Mouse (Mus musculus) brain, embryonic 14.5 days (tissue): ENCODE results near the gene Morn2. TPM values are rescaled to one million over a fixed set of nuclear protein-coding genes. Genes with fewer than 3 reads are reported as not detected.

ENCODE experiments used
- DNase-seq: peaks from one replicate; pipeline ENCODE4 v3.0.0-alpha.2; 2011; ENCODE audit warnings: low read depth
- CTCF ChIP-seq: fragments of 200-500 bp; IDR thresholded peaks from 2 replicates; pipeline ENCODE4 v1.5.1; 2012; ENCODE audit warnings: inconsistent platforms, mild to moderate bottlenecking, moderate library complexity, borderline replicate concordance; ENCODE audit not compliant: insufficient read depth, insufficient read length; ENCODE audit errors: extremely low read depth
- POLR2A ChIP-seq: fragments of 200-500 bp; IDR thresholded peaks from 2 replicates; pipeline ENCODE4 v1.6.1; 2012; ENCODE audit warnings: mild to moderate bottlenecking, inconsistent platforms, borderline replicate concordance; ENCODE audit not compliant: poor library complexity, insufficient read depth, insufficient read length, severe bottlenecking; ENCODE audit errors: extremely low read depth
- polyA plus RNA-seq: library from polyadenylated mRNA; depleted of rRNA; stranded (reverse); fragments of >200 nt; gene quantifications from 2 replicates; pipeline ENCODE4 v1.2.3, GENCODE M21; 2012

The Morn2 gene
- polyA plus RNA-seq, 1 experiment = 25.6 TPM

DNA sequence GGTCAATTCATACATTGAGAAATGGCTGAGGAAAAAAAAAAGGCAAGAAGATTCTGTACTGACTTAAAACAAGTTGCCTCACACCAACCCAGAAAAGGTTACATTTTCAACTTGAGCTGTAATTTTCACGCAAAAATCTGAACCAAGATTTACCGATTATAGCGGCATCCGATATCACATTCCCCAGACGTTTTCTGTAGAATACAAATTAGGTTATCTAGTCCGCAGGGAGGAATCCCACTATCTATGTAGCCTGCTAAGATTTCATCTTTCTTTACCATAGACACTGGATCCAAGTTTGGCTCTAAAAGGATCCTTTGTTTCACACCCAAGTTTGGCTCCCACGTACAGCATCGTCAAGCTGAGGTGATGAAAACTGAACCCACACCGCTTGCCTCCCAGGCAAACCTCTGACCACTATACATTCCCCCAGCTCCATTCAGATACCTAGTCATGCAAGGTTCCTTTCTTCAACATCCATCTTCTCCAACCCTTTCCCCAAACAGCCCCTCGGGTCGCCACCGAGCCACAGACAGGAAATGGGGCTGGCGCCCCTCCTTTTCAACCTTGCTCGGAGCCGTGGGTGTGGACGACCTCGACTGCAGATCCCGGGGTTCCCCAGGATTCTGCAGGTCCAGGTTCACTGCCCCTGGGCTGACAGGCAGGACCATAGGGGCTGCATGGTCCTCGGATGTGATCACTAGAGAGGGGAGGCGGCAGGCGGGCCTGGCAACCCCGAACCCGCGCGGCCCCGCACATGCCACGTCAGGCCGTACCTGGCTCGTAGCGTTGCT is 526 bp upstream of the Morn2 start:
- no peak for DNase-seq
- TF ChIP-seq POLR2A (no peak), CTCF (no peak)

DNA sequence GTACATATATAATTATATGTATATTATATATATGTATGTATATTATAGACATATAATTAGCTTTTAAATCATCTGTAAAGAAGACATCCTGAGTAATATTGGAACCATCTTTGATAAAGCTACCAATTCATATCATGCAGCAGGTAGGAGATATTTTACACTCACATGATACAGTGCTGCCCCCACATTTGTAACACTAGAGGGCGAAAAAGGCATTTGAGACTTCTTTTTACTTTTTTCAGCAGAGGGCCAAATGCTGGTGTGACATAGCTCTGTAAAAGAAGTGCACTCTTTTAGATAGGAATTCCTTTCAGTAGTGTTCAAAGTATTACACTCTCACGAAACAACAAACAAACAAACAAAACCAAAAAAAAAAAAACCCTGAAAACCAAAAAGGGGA is 1.1 kb downstream of the Morn2 start:
- TF ChIP-seq POLR2A (no peak), CTCF (peak; percentile 51; the same call in 1 of the 2 replicates)
- DNase-seq = peak; percentile 82

DNA sequence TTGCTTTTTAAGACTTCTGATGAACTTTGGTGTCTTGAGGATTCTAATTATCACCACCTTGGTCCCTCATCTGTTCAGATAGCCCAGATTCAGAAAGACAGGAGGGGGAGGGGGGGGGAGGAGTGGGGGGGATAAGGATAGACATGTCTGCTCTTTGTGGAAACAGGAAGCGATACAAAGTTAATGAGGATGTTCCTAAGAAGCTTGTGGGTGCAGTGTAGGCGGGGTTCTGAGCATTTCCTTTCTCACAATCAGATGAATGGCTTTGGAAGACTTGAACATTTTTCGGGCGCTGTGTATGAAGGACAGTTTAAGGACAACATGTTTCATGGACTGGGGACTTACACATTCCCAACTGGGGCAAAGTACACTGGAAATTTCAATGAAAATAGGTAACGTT is 5.3 kb downstream of the Morn2 start:
- no peak for DNase-seq
- TF ChIP-seq POLR2A (no peak), CTCF (no peak)

DNA sequence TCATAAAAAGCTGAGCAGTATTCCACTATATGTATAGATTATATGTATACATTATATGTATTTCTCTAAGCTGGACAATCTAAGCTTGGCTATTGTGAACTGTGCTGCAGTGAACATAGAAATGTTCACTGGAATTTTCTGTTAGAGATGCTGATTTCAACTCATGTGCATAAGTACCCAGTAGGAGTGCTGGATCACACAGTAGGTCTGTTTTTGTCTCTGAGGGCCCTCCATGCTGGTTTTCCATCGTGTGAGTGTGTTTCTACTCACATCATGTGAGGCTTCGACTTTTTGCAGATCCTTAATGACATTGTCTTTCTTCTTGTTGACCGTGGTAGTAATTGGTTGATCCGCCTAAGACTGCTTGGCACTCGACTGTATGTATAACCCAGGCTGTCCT is 8.8 kb downstream of the Morn2 start:
- no peak for DNase-seq
- TF ChIP-seq CTCF (no peak), POLR2A (no peak)

DNA sequence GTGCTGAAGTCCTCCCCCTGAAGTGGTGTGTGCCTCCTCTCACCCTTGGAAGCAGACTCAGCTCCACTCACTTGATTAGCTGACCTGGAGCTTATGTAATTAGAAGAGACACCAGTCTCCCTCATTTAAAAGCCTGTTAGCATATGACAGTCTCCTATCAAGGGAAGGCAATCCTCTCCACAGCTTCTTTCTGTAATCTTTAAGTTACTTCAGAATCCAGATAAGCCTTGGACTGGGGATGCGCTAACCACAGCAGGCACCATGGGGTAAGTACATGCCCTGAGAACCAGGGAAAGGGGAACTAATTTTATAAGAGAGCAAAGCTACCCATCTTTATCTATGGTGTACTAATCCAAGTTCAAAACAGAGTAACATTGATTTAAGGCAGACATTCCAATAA is 17.2 kb downstream of the Morn2 start, which contains the start of gene Arhgef33:
TSS of gene Arhgef33 (plus strand) at position 157 of the 400 bp plus-strand sequence.
- no peak for DNase-seq
- no peak for TF ChIP-seq POLR2A

DNA sequence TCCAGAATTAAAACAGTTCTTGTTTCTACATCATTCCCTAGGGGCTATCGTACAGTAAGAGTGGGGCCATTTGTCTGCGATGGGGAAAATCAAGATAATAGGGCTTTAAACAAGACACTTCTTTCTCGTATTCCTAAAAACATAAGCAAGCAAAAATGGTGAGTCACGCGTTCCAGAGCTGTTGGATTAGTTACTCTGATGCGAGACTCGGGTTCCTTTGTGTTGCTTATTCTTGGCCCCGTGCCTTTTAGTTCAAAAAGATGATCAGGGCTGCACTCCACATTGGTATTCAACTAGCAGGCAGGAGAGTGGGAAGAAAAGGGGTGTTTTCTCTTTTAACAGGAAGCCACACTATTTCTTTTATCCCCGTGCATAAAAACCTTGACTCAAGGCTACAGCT is 21.8 kb downstream of the Morn2 start:
- DNase-seq = peak; percentile 61
- TF ChIP-seq CTCF = no peak
- TF ChIP-seq POLR2A = no peak

DNA sequence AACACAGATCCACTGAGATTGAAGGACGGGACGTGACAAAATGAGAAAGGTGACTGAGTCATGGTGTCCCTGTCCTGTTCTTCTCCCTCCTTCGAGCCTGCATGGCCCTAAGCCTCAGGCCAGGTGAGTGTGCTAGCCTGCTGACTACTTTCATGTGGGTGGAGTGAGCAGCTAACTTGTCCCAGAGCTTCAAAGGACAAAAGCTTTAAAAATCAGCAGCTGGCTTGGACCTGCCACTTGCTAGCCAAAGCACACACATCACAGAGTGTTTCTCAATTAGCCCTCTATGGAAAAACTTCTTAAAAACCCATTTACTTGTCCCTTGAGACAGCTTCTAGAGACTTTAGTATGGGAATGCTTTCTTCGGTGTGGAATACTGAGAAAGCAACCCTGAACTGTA is 22.4 kb downstream of the Morn2 start:
- TF ChIP-seq POLR2A (no peak), CTCF (no peak)
- no peak for DNase-seq

DNA sequence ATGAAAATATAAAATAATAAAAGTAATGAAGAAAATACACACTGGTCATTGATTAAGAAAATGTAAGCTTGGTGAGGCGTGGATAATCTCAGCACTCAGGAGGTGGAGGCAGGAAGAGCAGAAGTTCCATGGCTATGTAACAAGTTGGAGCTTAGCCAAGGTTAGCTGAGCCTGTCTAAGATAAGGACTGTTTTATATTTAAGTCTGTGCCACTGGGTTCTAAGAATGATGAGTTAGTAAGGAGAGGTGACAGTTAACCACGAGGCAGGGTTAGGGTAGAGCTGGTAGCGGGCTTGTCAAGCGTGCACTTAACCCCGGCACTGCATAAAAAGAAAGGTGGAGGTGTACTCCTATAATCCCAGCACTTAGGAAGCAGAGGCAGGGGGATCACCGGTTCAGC is 32.2 kb downstream of the Morn2 start:
- no peak for TF ChIP-seq POLR2A
- TF ChIP-seq CTCF = no peak
- no peak for DNase-seq

DNA sequence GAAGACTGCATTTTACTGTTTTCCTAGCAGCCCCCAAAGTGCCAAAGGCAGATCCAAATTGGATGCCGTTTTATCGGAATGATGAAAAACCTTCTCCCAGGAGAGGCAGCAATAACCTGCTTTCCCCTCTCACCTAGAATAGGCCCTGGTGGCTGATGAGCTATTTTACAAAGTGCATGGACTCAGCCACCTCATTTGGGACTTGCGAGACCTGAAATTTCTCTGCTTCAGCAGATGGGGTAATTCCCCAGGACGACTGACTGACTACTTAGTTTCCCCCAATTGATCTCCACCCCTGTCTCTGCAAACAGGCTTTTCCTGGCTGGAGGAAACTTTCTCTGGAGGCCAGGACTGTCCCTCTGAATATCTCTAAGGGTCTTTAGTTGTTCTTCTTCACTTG is 33.0 kb downstream of the Morn2 start:
- no peak for DNase-seq

DNA sequence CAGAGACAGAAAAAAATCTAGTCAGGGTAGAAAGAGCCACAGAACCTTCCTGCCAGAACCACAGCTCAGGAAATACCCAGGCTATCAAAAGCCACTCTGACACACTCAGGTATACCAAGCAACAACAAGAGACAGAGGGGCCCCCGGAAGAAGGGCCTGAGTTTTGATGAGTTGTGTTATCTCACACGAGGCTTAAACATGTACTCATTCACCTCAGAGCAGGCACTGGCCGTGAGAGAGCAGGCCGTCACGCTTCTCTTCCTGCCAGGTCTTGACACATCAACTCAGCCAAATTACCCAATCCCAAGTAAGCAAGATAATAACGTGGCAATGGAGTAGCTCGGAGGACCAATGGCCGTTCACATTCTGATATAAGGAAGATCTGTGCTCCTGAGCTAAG is 33.7 kb downstream of the Morn2 start:
- no peak for DNase-seq
- TF ChIP-seq CTCF (no peak), POLR2A (no peak)

More for the DNA sequence above, 33.0 kb downstream of the Morn2 start:
- TF ChIP-seq CTCF (no peak), POLR2A (no peak)

DNA sequence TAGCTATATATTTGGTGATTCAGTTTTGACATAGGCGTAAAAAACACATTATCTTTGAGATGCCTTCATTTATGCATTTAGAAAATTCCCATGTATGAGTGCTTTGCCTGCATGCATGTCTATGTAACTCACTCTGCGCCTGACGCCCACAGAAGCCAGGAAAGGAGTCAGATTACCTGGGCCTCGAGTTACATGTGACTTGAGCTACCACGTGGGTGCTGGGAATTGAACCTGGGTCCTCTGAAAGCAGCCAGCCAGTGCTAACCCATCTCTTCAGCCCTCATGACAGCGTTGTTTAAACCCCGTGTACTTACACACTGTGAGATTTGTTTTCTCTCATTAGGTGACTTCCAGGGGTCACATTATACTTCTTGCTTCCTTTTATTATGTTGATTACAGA is 34.5 kb downstream of the Morn2 start:
- DNase-seq = no peak
- no peak for TF ChIP-seq POLR2A
- TF ChIP-seq CTCF = no peak

DNA sequence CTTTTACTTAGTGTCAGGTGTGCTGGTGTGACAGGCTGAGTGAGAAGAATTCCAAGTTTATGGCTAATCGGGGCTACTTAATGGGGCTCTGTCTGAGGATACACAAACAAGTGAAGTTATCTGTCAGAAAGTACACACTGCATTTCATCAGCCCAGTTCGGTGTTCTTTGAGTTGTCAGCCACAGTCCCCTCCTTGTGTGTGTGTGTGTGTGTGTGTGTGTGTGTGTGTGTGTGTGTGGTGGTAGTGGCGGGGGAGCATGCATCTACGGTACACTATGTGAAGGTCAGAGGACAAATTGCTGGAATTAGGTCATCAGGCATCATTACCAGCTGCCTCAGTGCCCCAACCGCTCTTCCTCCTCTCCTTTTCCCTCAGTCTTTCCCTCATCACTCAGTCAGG is 35.5 kb downstream of the Morn2 start:
- no peak for TF ChIP-seq POLR2A
- TF ChIP-seq CTCF = no peak
- no peak for DNase-seq

DNA sequence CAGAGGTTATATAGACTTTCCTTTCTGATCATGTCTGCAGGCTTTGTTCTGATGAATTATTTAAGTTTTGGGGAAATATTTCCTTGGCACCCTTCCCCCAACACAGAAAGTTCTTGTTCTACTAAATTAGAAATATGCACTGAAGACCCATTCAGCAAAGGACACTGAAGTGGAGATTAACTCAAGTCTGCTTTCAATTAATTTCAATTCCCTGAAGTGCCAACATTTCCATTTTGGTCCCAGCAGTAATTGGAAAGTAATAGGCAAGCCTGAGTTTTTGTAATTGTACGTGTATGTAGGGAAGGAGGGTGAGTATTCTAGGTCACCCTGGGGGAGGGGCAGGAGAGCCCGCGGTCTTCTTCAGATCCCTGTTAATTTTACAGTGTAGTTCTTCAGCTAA is 36.4 kb downstream of the Morn2 start:
- TF ChIP-seq POLR2A (no peak), CTCF (no peak)
- peak; percentile 32 for DNase-seq

DNA sequence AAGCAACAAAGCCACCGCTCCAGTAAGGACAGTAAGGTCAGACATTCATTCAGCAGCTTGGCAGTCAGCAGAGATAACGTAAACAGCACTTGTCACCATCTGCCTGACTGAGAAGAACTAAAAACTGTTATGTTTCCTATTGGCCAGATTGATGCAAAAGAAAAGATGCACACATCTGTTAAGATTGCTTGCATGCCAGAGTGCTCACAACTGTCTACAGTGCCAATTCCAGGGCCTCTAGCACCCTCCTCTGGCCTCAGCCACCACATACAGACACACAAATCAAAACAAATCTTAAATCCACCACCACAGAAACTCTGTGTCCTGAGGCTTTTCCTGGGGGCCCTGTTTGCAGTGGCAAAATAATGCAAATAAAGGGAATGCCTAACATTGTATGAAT is 42.4 kb downstream of the Morn2 start:
- TF ChIP-seq CTCF = peak; percentile 37; the same call in 1 of the 2 replicates
- no peak for TF ChIP-seq POLR2A
- DNase-seq = peak; percentile 52
